Mouse (Mus musculus) thymus, adult 2 months (tissue): ENCODE results near the gene Cdca7l. TPM values are rescaled to one million over a fixed set of nuclear protein-coding genes. Genes with fewer than 3 reads are reported as not detected.
"Not testable (repeated sequence)": the region's sequence is repeated elsewhere in the genome, so short reads cannot be mapped to it uniquely, and the experiment has no call there.

ENCODE experiments used
- DNase-seq: peaks from one replicate; pipeline ENCODE4 v3.0.0; 2021
- H3K27ac ChIP-seq: fragments of 200-500 bp; 2 replicates; pipeline ENCODE4 v1.5.1; 2012; ENCODE audit warnings: low read length, control low read depth; ENCODE audit not compliant: control insufficient read depth, insufficient read depth
- H3K27me3 ChIP-seq: fragments of 200-500 bp; 2 replicates; pipeline ENCODE4 v1.6.1; 2012; ENCODE audit warnings: mild to moderate bottlenecking, low read length, moderate library complexity, mixed read lengths; ENCODE audit not compliant: control insufficient read depth, insufficient read depth
- H3K36me3 ChIP-seq: fragments of 200-500 bp; 2 replicates; pipeline ENCODE4 v1.6.1; 2012; ENCODE audit warnings: mild to moderate bottlenecking, low read length, moderate library complexity; ENCODE audit not compliant: control insufficient read depth, insufficient read depth
- H3K4me1 ChIP-seq: fragments of 200-500 bp; replicated peaks from 2 replicates; pipeline ENCODE4 v1.6.1; 2012; ENCODE audit warnings: low read length; ENCODE audit not compliant: control insufficient read depth, insufficient read depth
- H3K4me3 ChIP-seq: fragments of 200-500 bp; 2 replicates; pipeline ENCODE4 v1.5.1; 2012; ENCODE audit warnings: mild to moderate bottlenecking, low read length, control low read depth, moderate library complexity; ENCODE audit not compliant: control insufficient read depth, insufficient read depth
- CTCF ChIP-seq: fragments of 200-500 bp; IDR thresholded peaks from 2 replicates; pipeline ENCODE4 v1.5.1; 2012; ENCODE audit warnings: mild to moderate bottlenecking, control low read depth, low read length, moderate library complexity, borderline replicate concordance; ENCODE audit not compliant: control insufficient read depth, poor library complexity, insufficient read depth; ENCODE audit errors: extremely low read depth
- POLR2A ChIP-seq: fragments of 200-500 bp; IDR thresholded peaks from 2 replicates; pipeline ENCODE4 v1.6.1; 2012; ENCODE audit warnings: mild to moderate bottlenecking, low read length, control low read depth, moderate library complexity; ENCODE audit not compliant: control insufficient read depth, poor library complexity, insufficient read depth; ENCODE audit errors: extremely low read depth
- WGBS: fragments of 180-500 bp; shearing (Covaris S2); methylation state at CpG from one replicate; pipeline ENCODE4 v1.1.7; 2018; 5-methylcytosine and 5-hydroxymethylcytosine counted together
- polyA plus RNA-seq: library from polyadenylated mRNA; depleted of rRNA; stranded (reverse); fragments of >200 nt; gene quantifications from 2 replicates; pipeline ENCODE4 v1.2.3, GENCODE M21; 2012

The Cdca7l gene
- polyA plus RNA-seq, 1 experiment = 8.0 TPM

- Histone ChIP-seq H3K4me3 (no peak overlapping the region), H3K27me3 (no peaks in the 10 kb centered on the region), H3K27ac (no peak overlapping the region), H3K4me1 (peaks cover under 1% of the 10 kb centered on the region), H3K36me3 (peaks cover 26% of the 10 kb centered on the region)
- TF ChIP-seq POLR2A = no peak
- TF ChIP-seq CTCF = no peak
- no peak for DNase-seq
- 94% methylated on average over 5 of the region's 5 CpGs for WGBS
Observed at GRCm38 (mm10) chr12:117872265-117872664, 68.2 kb downstream of the Cdca7l start.

DNA sequence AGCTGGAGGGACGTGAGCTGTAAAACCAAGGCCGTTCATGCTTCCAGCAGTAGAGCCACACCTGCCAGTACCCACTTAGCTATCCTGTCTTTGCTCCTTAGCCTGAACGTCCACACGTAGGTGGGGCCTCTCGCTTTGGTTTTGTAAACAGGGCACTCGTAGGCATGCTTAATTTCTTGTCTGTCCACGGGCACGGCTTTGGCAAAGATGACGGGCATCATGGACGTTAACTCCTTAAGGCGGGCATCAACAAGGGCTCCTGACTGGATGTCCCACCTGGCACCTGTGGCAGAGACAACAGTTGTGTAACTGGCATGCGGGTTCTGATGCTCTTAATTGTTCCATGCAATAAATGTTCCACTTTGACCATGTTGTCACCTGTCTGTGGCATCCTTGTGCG is 74.3 kb downstream of the Cdca7l start:
- Histone ChIP-seq H3K36me3 (peaks cover 28% of the 10 kb centered on the region), H3K27ac (no peak overlapping the region), H3K4me1 (no peaks in the 10 kb centered on the region), H3K27me3 (no peaks in the 10 kb centered on the region), H3K4me3 (no peak overlapping the region)
- TF ChIP-seq CTCF (no peak), POLR2A (no peak)
- WGBS = 97% methylated on average over 13 of the region's 13 CpGs
- no peak for DNase-seq

DNA sequence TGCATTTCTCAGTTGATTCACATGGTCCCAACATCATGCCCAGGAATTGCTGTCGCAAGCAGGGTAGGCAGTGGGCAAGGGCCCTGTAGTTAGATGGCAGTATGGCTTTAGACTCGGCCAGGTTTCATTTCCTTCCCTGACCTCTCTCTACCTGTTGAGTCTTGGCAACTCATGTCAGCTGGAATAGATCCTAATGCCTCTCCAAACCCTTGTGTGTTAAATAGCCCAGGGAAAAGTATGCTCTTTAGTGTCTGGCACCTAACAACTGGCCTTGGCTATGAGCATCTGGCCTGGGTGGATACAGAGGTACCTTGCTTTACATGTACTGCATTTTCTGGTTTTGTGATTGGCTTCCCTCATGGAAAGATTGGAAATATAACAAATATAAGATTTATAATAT is 80.5 kb downstream of the Cdca7l start:
- no peak for DNase-seq
- no peaks in the 10 kb centered on the region for H3K27me3 ChIP-seq
- 98% methylated on average over 2 of the region's 2 CpGs for WGBS
- no peaks in the 10 kb centered on the region for H3K4me1 ChIP-seq
- H3K27ac ChIP-seq = no peak overlapping the region
- no peaks in the 10 kb centered on the region for H3K36me3 ChIP-seq
- TF ChIP-seq POLR2A (no peak), CTCF (no peak)
- no peak overlapping the region for H3K4me3 ChIP-seq

DNA sequence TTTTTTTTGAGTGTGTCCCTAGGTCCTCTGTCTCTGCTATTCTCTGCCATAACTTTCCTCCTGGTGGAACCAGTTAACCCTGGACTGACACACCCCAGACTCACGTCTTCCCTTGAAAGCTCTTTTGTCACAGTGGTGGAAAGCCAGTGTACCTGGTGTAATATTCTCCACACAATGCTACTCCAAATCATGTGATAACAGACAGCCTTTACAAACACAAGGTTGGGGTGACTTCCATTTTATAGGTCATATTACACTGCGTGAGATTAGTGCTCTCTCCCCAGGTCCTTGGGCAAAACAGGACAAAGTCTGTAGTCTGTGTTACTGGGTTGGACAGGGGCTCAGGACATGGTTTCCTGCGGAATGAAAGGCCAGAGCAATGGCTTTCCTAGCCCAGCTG is 83.3 kb downstream of the Cdca7l start:
- Histone ChIP-seq H3K36me3 (no peaks in the 10 kb centered on the region), H3K4me3 (no peak overlapping the region), H3K27ac (no peak overlapping the region), H3K27me3 (no peaks in the 10 kb centered on the region), H3K4me1 (no peaks in the 10 kb centered on the region)
- no peak for TF ChIP-seq POLR2A
- TF ChIP-seq CTCF = no peak
- no peak for DNase-seq
- 95% methylated on average over 3 of the region's 3 CpGs for WGBS

- 93% methylated on average over 1 of the region's 4 CpGs for WGBS
- H3K27me3 ChIP-seq, H3K4me3 ChIP-seq, H3K4me1 ChIP-seq, H3K27ac ChIP-seq, H3K36me3 ChIP-seq, DNase-seq: not testable (repeated sequence)
Observed at GRCm38 (mm10) chr12:117900798-117901197, 96.7 kb downstream of the Cdca7l start.

DNA sequence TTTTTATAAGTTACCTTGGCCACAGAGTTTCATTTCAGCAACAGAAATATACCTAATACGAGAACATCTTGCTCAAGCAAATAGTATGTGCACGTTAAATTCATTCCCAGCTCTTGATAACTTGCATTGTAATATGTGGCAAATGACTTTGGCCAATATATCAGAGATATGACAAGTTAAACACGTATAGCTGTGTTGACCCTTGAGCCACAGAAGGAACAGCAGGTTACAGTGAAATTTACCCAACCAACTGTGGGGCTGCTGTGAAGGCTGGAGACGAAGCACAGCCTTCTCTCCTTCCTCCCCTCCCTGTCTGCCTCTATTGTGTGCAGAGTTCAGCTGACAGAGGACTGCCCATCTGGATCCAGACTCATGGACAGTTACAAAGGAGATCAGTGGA is 97.3 kb downstream of the Cdca7l start:
- H3K27me3 ChIP-seq, H3K4me3 ChIP-seq: not testable (repeated sequence)
- 72% methylated on average over 2 of the region's 4 CpGs for WGBS

GRCm38 (mm10) chr12:117903671-117904070 is 99.6 kb downstream of the Cdca7l start:
- no peak for TF ChIP-seq POLR2A
- TF ChIP-seq CTCF = no peak
- no peak overlapping the region for H3K4me3 ChIP-seq
- H3K36me3 ChIP-seq = no peaks in the 10 kb centered on the region
- 94% methylated on average over 8 of the region's 8 CpGs for WGBS
- no peak for DNase-seq
- no peaks in the 10 kb centered on the region for H3K27me3 ChIP-seq
- H3K27ac ChIP-seq = no peak overlapping the region
- no peaks in the 10 kb centered on the region; the same call in 1 of the 2 replicates for H3K4me1 ChIP-seq

More for the DNA sequence above, 97.3 kb downstream of the Cdca7l start:
- not testable (repeated sequence) for H3K4me1 ChIP-seq, DNase-seq, H3K36me3 ChIP-seq, H3K27ac ChIP-seq

DNA sequence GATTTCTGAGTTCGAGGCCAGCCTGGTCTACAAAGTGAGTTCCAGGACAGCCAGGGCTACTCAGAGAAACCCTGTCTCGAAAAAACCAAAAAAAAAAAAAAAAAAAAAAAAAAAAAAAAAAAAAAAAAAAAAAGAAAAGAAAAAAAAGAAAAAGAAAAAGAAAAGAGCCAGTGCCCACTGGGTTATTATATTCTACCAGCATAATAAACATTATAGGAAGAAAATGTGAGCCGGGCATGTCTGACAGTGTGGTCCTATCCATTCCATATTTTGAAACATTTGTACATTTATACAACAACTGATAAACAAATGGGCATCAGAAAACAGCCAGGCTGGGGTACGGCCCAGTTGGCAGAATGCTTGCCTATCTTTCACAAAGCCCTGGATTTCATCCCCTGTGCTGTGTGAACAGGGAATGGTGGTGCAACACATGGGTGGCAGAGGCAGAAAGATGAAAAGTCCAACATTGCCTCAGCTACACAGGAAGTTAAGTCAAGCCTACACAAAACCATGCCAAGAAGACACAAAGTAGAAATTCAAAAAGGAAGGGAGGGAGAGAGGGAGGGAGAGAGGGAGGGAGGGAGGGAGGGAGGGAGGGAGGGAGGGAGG is 101.2 kb downstream of the Cdca7l start:
- H3K4me3 ChIP-seq, H3K27ac ChIP-seq, H3K36me3 ChIP-seq, H3K27me3 ChIP-seq, DNase-seq, H3K4me1 ChIP-seq: not testable (repeated sequence)
- 84% methylated on average over 4 of the region's 4 CpGs for WGBS
